Mouse (Mus musculus) left cerebral cortex, postnatal 25 days (tissue): ENCODE results near the gene Hcn2. TPM values are rescaled to one million over a fixed set of nuclear protein-coding genes. Genes with fewer than 3 reads are reported as not detected.
A peak's percentile ranks its signal among the peaks of the same experiment; 100 is the strongest.
"Not testable (repeated sequence)": the region's sequence is repeated elsewhere in the genome, so short reads cannot be mapped to it uniquely, and the experiment has no call there.

Experiments used
- DNase-seq, 2 experiments: peaks; one replicate each; pipeline ENCODE4 v3.0.0; 2022; ENCODE audit warnings: low spot score in 2 of 2, mixed read lengths in 1 of 2
- intact Hi-C: fragments of 180-260 bp; cut with DNase I; formaldehyde crosslinking; loops from one replicate; pipeline ENCODE4 v1.15.1; 2025
- total RNA-seq, 2 experiments: library from RNA; stranded (reverse); gene quantifications; 2 replicates each; pipeline ENCODE4 v1.2.3; 2021

Hcn2 gene
- total RNA-seq, 2 experiments from 2014 or later = 111 to 123 TPM

- peak in 1 of 2 experiments; percentile 82 for DNase-seq
- intact Hi-C loops = no loop called here
Observed at GRCm38 (mm10) chr10:79728323-79729249, 12.2 kb downstream of the Hcn2 start.

- peak in 1 of 2 experiments; percentile 61 for DNase-seq
- intact Hi-C loops = no loop called here
Observed at GRCm38 (mm10) chr10:79729357-79729965, 13.0 kb downstream of the Hcn2 start.

- intact Hi-C loops = no loop called here
- no peak for DNase-seq
Observed at GRCm38 (mm10) chr10:79732500-79732899, 16.1 kb downstream of the Hcn2 start.

- DNase-seq = no peak
- intact Hi-C loops = no loop called here
Observed at GRCm38 (mm10) chr10:79733847-79734246, 17.4 kb downstream of the Hcn2 start.

- intact Hi-C loops = no loop called here
- DNase-seq = no peak
Observed at GRCm38 (mm10) chr10:79735361-79735760, 18.9 kb downstream of the Hcn2 start.

- no peak for DNase-seq
- intact Hi-C loops = no loop called here
Observed at GRCm38 (mm10) chr10:79736706-79737105, 20.3 kb downstream of the Hcn2 start.

- intact Hi-C loops = no loop called here
- no peak for DNase-seq
Observed at GRCm38 (mm10) chr10:79738259-79738658, 21.8 kb downstream of the Hcn2 start.

- intact Hi-C loops = no loop called here
Observed at GRCm38 (mm10) chr10:79739234-79739633, 22.8 kb downstream of the Hcn2 start.

GRCm38 (mm10) chr10:79740863-79741262 is 24.4 kb downstream of the Hcn2 start:
- no peak for DNase-seq
- intact Hi-C loops = no loop called here

More at GRCm38 (mm10) chr10:79739234-79739633, 22.8 kb downstream of the Hcn2 start:
- DNase-seq = no peak

GRCm38 (mm10) chr10:79743161-79743560 is 26.7 kb downstream of the Hcn2 start:
- DNase-seq = no peak
- intact Hi-C loops = no loop called here

- intact Hi-C loops = no loop called here
- DNase-seq = no peak
Observed at GRCm38 (mm10) chr10:79743650-79744365, 27.4 kb downstream of the Hcn2 start.

GRCm38 (mm10) chr10:79745411-79745810 is 29.0 kb downstream of the Hcn2 start:
- intact Hi-C loops = no loop called here
- DNase-seq = no peak

- intact Hi-C loops = no loop called here
- peak; percentile 95 to 99 for DNase-seq
Observed at GRCm38 (mm10) chr10:79745898-79746773, 29.7 kb downstream of the Hcn2 start, which contains the start of gene Polrmt. Gene Polrmt (minus strand): TSS chr10:79746581.

- no peak for DNase-seq
- intact Hi-C loops = no loop called here
Observed at GRCm38 (mm10) chr10:79746774-79747151, 30.3 kb downstream of the Hcn2 start.

- DNase-seq = no peak
- intact Hi-C loops = no loop called here
Observed at GRCm38 (mm10) chr10:79748496-79748895, 32.1 kb downstream of the Hcn2 start.

- DNase-seq = peak; percentile 64 to 80
- intact Hi-C loops = no loop called here
Observed at GRCm38 (mm10) chr10:79754856-79755516, 38.6 kb downstream of the Hcn2 start, which contains the start of gene Fgf22. Gene Fgf22 (plus strand): TSS chr10:79755076.

GRCm38 (mm10) chr10:79755854-79756253 is 39.4 kb downstream of the Hcn2 start:
- DNase-seq = no peak
- intact Hi-C loops = no loop called here

GRCm38 (mm10) chr10:79756660-79757059 is 40.2 kb downstream of the Hcn2 start:
- intact Hi-C loops = no loop called here
- DNase-seq = no peak

- DNase-seq, intact Hi-C loops: not testable (repeated sequence)
Observed at GRCm38 (mm10) chr10:79759675-79760074, 43.2 kb downstream of the Hcn2 start.
